Mouse (Mus musculus): Measurements from ENCODE around the gene B3glct. TPM values are rescaled to one million over a fixed set of nuclear protein-coding genes. Genes with fewer than 3 reads are reported as not detected.

The B3glct gene
- total and polyA plus RNA-seq, 3 experiments, result 12.1 to 14.2 TPM; not detected in 1

DNA sequence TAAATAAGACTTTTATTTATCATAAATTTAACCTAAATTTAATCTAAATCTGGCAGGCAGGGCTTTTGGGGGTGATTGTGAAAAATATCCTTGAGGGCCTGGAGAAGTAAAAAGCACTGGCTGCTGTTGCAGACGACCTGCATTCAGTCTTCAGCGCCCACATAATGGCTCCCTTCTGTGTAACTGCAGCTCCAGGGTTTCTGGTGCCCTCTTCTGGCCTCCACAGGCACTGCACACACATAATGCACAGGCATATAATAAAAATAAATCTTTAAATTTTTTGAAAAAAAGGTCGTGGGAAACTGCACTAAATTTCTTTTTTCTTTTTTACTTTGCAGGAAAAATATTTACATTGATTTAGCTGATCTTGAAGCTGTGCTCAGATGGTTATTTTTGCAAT lies 62.7 kb downstream of the B3glct start:
- no peaks in the 10 kb centered on the region for H3K4me1 ChIP-seq (ENCODE audit: control insufficient read depth in 1 of 2, insufficient read depth in 2 of 2, low read length in 2 of 2)
- H3K79me2 ChIP-seq (ENCODE audit: control insufficient read depth, insufficient read depth, low read length, poor library complexity), result no peaks in the 10 kb centered on the region
- H3K9me3 ChIP-seq (replicated peaks; ENCODE audit: insufficient read depth, low read length), result no peaks in the 10 kb centered on the region
- DNase-seq (ENCODE audit: low read depth, low spot score), result peak; percentile 47
- no peak overlapping the region for H3K4me3 ChIP-seq (ENCODE audit: control insufficient read depth in 1 of 2, insufficient read depth in 1 of 2, low read depth in 2 of 2, low read length in 2 of 2)
- no peak overlapping the region for H3K9ac ChIP-seq (ENCODE audit: control insufficient read depth, low read depth, low read length, poor library complexity, severe bottlenecking)
- TF ChIP-seq CHD2 (IDR thresholded peaks at IDR 0.05; ENCODE audit: low read length) (no peak), POLR2A (IDR thresholded peaks at IDR 0.05; ENCODE audit: control insufficient read depth in 1 of 2, insufficient read depth in 1 of 2, low read depth in 1 of 2, low read length in 2 of 2, poor library complexity in 1 of 2) (no peak), ZC3H11A (IDR thresholded peaks at IDR 0.05; ENCODE audit: low read depth, low read length) (0 out of 2 replicates have a peak, but pooled peaks have one; percentile 16), CTCF (IDR thresholded peaks at IDR 0.05 in 2 of 3, conservative IDR thresholded peaks at IDR 0.05 in 1 of 3; ENCODE audit: control insufficient read depth in 1 of 3, insufficient read depth in 1 of 3, low read depth in 2 of 3, low read length in 3 of 3, poor library complexity in 1 of 3, severe bottlenecking in 1 of 3) (peak; percentile 50 to 57 (median 56)), RCOR1 (IDR thresholded peaks at IDR 0.05; ENCODE audit: low read depth, low read length) (no peak), ELF1 (IDR thresholded peaks at IDR 0.05; ENCODE audit: low read depth, low read length) (no peak), GABPA (IDR thresholded peaks at IDR 0.05; ENCODE audit: low read depth, low read length) (no peak), SMC3 (IDR thresholded peaks at IDR 0.05; ENCODE audit: low read depth, low read length) (peak; percentile 38), ZNF384 (IDR thresholded peaks at IDR 0.05; ENCODE audit: low read depth, low read length) (0 out of 2 replicates have a peak, but pooled peaks have one; percentile 18), RAD21 (IDR thresholded peaks at IDR 0.05; ENCODE audit: low read depth, low read length) (peak; percentile 41)
- H3K27ac ChIP-seq (ENCODE audit: control insufficient read depth, low read depth, low read length), result no peak overlapping the region
- H3K36me3 ChIP-seq (ENCODE audit: control insufficient read depth in 1 of 2, insufficient read depth in 2 of 2, low read length in 2 of 2), result no peaks in the 10 kb centered on the region
- H3K27me3 ChIP-seq (ENCODE audit: control insufficient read depth in 1 of 2, insufficient read depth in 2 of 2, low read length in 2 of 2), result no peaks in the 10 kb centered on the region; a peak in 1 of 4 replicates

DNA sequence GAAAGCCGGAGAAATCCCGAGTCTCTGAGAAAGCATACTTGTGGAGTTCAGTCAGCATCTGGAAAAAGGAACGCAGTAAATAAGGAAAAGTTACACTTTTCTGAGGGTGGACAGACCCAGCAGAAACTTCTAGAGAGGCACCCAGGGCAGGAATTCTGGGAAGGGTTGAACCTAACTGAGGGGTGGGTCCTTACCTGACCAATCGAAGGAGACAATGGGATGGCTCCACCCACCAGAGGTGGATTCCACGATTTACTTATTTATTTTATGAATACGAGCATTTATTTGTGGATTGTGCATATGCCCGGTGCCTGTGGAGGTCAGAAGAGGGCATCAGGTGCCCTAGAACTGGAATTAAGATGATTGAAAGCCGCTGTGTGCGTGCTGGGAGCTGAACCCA lies 64.3 kb downstream of the B3glct start:
- Histone ChIP-seq H3K36me3 (ENCODE audit: control insufficient read depth in 1 of 2, insufficient read depth in 2 of 2, low read length in 2 of 2) (no peaks in the 10 kb centered on the region), H3K79me2 (ENCODE audit: control insufficient read depth, insufficient read depth, low read length, poor library complexity) (no peaks in the 10 kb centered on the region), H3K9ac (ENCODE audit: control insufficient read depth, low read depth, low read length, poor library complexity, severe bottlenecking) (no peak overlapping the region), H3K27me3 (ENCODE audit: control insufficient read depth in 1 of 2, insufficient read depth in 2 of 2, low read length in 2 of 2) (no peaks in the 10 kb centered on the region; a peak in 1 of 4 replicates), H3K4me1 (ENCODE audit: control insufficient read depth in 1 of 2, insufficient read depth in 2 of 2, low read length in 2 of 2) (no peaks in the 10 kb centered on the region), H3K27ac (ENCODE audit: control insufficient read depth, low read depth, low read length) (no peak overlapping the region), H3K9me3 (replicated peaks; ENCODE audit: insufficient read depth, low read length) (no peaks in the 10 kb centered on the region), H3K4me3 (ENCODE audit: control insufficient read depth in 1 of 2, insufficient read depth in 1 of 2, low read depth in 2 of 2, low read length in 2 of 2) (no peak overlapping the region)
- no peak for DNase-seq (ENCODE audit: low read depth, low spot score)
- TF ChIP-seq EP300 (IDR thresholded peaks at IDR 0.05; ENCODE audit: low read depth in 1 of 2, low read length in 2 of 2), result no peak
- no peak for TF ChIP-seq NRF1 (IDR thresholded peaks at IDR 0.05; ENCODE audit: insufficient read depth, low read depth, low read length, poor library complexity, severe bottlenecking)
- TF ChIP-seq ZMIZ1 (IDR thresholded peaks at IDR 0.05; ENCODE audit: low read depth, low read length), result no peak
- no peak for TF ChIP-seq POLR2A (IDR thresholded peaks at IDR 0.05; ENCODE audit: control insufficient read depth in 1 of 2, insufficient read depth in 1 of 2, low read depth in 1 of 2, low read length in 2 of 2, poor library complexity in 1 of 2)
- TF ChIP-seq ELF1 (IDR thresholded peaks at IDR 0.05; ENCODE audit: low read depth, low read length), result no peak
- no peak for TF ChIP-seq POLR2AphosphoS5 (IDR thresholded peaks at IDR 0.05; ENCODE audit: borderline replicate concordance, low read depth, low read length)
- TF ChIP-seq MYB (IDR thresholded peaks at IDR 0.05; ENCODE audit: low read depth, low read length), result no peak
- TF ChIP-seq MEF2A (IDR thresholded peaks at IDR 0.05; ENCODE audit: extremely low read depth, insufficient replicate concordance, low read depth, low read length, poor library complexity, severe bottlenecking), result no peak

Data from MEL (cell line).